Mouse (Mus musculus): ENCODE measurements around the gene Rhbdl1.

- TF ChIP-seq FLI1 (IDR thresholded peaks at IDR 0.05; ENCODE audit: low read length) (no peak), GATA1 (IDR thresholded peaks at IDR 0.05; ENCODE audit: borderline replicate concordance, low read length) (no peak)
Observed at GRCm38 (mm10) chr17:25863681-25864080, 26.6 kb upstream of the Rhbdl1 start.
